Mouse (Mus musculus): ENCODE data around the gene Tpp2.

DNA sequence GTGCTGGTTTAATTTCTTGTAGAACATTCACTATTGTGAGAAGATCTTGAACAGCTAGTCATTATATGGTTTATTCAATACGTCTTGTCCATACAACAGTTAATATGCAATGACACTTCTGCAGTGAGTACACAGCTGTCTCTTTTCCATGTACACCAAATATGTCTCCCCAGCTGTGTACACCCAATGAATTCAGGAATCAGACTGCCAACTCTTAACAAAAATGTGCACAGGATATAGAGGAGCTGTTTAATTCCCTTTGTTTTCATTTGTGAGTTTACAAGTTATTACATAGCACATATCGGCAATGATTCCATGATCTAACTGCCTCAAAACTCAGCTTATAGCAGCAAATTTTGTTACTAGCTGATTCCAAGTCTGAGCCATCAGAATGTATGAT lies 71.1 kb downstream of the Tpp2 start:
- TF ChIP-seq POLR2A (IDR thresholded peaks at IDR 0.05; ENCODE audit: borderline replicate concordance, insufficient read depth, low read length) (no peak), CTCF (IDR thresholded peaks at IDR 0.05; ENCODE audit: borderline replicate concordance, insufficient read depth, low read depth, low read length) (no peak)

Data from cerebellum, adult 2 months (tissue).